Mouse (Mus musculus) MN1 (cell line): ENCODE data around the gene Rbm19.

Experiments
- DNase-seq: peaks from one replicate; pipeline ENCODE4 v3.0.0-alpha.2; 2016; ENCODE audit warnings: low spot score

Rbm19 gene

GRCm38 (mm10) chr5:120165061-120165942 is 49.0 kb downstream of the Rbm19 start:
- no peak for DNase-seq

DNA sequence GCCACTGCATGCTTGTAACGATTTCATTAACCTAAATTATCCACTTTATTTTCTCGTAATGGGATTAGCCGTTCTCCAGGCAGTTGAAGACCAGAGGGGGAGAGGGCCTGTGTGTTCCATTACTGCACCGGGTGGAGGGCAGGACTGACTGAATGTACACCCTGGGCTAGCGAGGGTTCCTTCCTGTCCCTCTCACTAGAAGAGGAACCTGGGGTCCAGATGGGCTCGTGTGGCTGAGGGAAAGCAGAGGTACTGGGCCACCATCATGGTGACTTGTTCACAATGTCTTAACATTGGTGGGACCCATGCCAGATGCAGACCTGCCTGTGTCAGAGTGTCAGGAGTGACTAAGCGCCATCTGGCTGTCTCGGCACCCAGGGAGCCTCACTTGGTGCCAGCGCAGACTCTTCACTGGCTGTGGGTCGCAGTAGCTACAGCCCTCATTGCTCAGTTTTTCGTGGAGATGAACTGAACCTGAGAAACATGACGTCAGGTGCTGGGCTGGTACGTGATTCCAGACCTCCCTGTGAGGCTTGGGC is 51.6 kb downstream of the Rbm19 start:
- DNase-seq: peak; percentile 90

DNA sequence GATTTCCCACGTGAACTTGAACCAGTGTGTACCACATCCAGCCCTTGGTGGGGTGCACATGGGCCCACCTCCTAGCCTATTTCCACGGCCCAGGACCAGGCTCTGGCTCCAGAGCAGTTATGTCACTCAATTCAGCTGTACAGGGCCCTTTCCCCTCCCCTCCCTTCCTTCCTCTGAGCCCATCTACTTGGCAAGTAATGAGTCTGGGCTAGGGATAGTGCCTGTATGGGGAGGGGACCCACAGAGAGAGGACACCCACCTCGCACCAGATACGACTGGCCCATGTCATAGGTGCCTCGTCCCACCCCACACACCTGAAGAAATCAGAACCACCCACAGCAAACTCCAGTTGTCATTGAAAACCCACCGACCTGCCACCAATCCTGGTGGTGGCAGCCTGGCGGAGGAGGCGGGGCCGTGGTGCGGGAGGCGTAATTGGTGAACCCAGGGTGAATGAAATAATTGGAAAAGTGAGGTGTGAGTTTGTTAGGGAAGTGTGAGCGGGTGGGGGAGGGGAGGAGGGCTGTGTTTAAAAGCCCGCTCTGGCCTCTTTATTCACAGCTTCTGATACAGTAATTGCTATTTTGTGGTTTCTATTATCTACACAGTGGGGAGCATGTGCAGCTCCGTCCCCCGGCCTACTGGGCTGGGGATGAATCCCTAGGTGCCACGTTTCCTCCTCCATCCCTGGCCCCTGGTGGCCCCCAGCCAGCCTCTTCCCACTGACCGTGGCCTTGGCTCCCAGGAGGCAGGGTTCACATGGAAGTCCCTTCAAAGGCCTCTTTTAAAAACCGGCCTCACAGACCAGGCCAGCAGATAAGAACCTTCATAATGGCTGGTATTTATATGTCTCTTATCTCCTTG is 55.8 kb downstream of the Rbm19 start:
- DNase-seq: no peak

- DNase-seq: no peak
Observed at GRCm38 (mm10) chr5:120172729-120173101, 56.5 kb downstream of the Rbm19 start.

DNA sequence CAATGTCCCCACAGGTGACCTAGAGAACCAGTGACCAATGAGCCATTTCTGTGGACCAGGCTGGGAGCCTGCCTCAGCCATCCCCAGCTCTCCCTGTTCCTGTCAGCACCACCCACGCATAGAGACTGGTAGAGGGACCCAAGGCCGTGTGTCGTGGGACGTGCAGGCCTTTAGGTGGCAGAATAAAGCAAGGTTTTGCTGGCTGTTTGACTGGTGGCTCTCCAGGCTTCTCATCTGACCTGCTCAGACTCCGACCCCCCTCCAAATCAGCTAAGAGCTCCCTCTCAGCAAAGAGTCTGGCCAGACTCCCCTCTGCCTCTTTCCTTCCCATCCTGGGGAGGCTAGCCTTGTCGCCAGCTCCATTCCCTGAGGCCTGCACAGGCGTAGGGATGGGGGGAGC is 58.1 kb downstream of the Rbm19 start:
- DNase-seq: no peak

DNA sequence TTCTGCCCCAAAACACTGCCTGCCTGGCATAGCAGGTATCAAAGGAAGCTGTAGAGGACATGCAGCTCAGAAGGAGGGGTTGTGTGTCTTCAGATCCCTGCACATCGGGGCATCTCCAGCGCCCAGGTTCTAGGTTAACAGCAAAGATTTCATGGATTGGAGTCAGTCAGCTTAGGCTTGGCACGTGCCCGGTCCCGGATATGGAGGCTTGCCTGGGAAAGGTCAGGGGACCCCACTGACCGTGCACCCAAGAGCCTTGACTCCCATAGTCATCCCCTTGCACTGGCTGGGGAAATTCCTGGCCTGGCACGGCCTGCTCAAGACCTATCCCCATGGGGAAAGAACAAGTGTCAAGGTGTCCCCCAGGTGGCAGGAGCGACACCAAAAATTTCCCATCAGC is 59.0 kb downstream of the Rbm19 start:
- no peak for DNase-seq

- DNase-seq: no peak
Observed at GRCm38 (mm10) chr5:120176246-120177065, 60.2 kb downstream of the Rbm19 start.

DNA sequence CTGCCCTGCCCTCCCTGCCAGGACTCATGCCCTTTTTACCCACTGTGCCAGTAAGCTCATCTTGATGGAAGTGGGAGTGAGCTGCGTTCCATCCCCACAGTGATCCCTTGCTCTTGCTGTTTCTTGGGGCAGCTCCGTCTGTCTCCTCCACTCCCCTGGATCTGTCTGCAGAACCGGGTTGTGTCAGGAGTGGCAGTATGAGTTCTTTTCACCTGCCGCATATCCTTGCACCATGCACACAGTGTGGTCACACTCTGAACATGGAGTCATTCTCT is 60.7 kb downstream of the Rbm19 start:
- no peak for DNase-seq

DNA sequence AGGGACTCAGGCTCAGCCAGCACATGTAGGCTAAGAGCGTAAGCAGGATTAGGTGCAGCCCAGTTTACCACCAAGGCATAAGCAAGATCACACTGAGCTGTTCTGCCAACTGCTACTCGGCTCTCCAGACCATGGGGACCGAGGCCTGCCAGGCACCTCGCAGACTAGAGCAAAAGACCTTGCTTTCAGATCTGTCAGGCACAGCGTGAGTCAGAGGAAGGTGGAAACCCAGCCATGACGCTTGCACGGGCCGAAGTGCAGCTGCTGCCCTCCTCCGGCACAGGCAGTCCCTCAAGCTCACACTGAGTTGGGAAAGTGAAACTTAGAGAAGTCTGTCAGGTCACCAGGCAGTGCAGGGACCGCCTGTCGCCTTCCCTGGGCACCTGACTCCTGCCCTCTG is 63.8 kb downstream of the Rbm19 start:
- no peak for DNase-seq

DNA sequence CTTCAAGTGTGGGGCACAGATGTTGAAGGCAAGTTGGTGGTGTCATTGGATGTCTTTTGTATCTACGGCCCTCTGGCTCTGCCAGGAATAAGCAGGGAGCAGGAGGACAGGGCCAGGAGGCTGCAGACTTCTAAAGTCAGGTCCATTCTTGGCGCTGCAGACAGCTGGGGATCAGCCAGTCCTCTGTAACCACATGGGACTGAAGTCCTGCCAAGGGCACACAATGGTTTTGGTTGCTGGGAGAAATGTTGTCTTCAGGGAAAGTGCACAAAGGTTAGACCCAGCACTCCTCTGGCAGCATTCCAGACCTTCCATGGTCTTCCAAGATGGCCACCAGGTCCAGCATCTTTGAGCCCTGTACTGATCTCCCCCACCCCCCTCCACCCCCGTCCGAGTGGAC is 65.1 kb downstream of the Rbm19 start:
- DNase-seq: no peak

DNA sequence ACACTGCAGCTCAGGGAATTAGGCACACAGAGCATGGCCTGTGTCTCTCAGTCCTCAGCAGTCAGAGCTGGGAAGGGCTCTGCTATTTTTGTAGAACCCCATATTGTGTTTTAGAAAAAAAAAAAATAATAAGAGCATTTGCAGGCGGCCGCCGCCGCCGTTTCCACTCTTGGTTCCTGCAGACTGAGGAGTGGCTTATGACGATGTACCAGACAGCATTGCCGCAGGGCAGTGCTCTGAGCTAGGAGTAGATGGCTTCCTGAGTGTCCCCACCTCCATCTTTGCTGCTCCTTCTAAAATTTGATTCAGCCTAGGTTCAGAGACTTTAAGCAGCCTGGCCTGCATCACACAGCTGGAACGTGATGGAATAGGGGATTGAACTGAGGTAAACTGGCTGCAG is 67.1 kb downstream of the Rbm19 start:
- no peak for DNase-seq

DNA sequence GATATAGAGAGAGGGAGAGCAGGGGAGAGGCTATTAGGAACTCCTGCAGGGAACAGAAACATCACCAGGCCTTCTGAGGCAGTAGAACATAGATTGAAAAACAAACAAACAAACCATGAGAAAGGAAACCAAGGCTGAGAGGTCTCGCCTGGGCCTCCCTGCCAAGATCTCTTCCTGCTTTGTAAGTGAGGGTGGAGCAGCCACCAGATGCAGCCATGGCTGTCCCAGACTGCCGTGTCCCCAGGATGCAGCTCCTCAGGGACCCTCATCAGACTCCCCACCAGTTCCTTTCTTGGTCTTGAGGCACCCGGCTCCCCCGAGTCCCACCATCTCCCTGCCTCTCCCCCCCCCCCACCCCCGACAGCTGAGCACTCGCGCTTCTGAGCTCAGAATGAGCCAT is 67.5 kb downstream of the Rbm19 start:
- no peak for DNase-seq

- no peak for DNase-seq
Observed at GRCm38 (mm10) chr5:120185949-120186348, 69.7 kb downstream of the Rbm19 start.

GRCm38 (mm10) chr5:120188541-120188940 is 72.3 kb downstream of the Rbm19 start:
- DNase-seq: no peak

GRCm38 (mm10) chr5:120190001-120190582 is 73.8 kb downstream of the Rbm19 start:
- no peak for DNase-seq

DNA sequence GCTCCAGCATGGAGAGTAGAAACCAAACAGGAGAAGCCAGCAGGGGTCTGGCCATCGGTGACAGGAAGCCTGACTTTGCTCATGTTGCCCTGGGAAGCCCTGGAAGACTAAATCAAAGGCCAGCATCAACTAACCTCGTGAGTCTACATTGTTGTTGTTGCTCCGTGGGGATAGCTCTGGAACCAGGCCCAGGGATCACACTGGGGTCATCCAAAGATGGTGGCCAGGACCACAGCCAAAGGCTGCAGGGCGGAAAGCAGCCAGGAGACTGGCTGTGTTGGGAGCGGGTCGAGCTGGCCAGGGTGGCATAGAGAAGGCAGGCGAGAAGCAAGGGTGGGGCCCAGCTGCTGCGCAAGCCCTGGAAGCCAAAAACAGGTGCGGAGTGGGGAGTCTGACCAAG is 75.4 kb downstream of the Rbm19 start:
- no peak for DNase-seq

GRCm38 (mm10) chr5:120194309-120194941 is 78.2 kb downstream of the Rbm19 start:
- no peak for DNase-seq

DNA sequence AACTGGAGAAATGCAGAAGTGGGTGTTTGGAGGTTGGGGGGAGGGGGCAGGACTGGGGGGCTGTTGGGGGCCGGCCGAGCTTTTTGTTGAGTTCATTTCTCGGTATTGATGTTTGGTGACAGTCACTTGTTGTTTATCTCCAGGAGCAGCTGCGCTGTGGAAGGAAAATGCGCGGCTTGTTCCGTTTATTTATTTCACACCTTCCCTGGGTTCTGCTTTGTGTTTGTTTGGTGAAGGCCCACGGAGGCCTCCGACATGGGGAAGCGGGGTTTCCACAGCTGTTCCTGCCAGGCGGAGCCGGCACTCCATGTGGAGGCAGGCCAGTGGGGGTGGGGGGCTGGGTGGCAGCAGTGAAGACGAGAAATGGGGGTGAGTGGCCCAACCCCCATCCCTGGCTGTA is 78.7 kb downstream of the Rbm19 start:
- no peak for DNase-seq

DNA sequence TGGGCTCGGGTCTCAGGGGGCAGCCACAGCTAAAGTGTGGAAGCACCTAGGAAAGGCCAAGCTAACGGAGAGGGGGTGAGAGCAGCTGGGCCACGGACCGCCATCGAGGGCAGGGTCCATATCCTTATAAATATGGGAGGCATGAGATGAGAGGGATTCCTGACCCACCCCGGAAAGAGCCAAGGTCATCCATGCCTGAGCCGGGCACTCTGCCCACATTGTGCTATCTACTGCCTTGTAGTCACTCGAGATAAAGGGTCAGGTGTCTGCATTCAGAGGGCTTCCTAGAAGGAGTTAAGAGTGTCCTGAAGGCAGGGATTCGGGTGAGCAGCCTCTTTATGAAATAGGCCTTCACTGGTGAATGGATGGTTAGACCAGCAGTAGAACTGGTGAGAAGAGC is 80.6 kb downstream of the Rbm19 start:
- DNase-seq: no peak

DNA sequence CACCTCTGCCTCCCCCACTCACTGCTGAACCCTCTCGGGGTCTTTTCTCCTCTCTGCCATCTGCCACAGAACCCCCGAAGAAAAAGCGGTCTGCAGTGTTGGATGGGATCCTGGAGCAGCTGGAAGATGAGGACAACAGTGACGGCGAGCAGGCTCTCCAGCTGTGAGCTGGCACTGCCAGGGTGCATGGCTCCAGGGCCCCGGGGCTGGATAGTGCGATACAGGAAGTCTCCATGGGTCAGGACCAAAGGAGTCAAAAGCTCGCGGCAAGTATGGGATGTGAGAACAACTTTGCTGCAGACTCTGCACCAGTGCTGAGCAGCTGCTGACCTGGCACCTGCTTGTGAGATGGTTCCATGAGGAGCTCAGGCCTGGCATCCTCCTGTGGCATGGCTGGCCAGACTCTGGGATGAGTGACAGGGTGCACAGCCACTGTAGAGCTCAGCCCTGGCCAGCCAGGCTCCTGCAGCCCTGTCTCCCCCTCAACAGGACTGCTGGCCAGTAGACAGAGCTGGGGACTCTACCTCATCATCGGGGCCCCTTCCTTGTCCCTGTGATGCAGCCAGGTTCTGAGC is 81.6 kb downstream of the Rbm19 start:
- no peak for DNase-seq

DNA sequence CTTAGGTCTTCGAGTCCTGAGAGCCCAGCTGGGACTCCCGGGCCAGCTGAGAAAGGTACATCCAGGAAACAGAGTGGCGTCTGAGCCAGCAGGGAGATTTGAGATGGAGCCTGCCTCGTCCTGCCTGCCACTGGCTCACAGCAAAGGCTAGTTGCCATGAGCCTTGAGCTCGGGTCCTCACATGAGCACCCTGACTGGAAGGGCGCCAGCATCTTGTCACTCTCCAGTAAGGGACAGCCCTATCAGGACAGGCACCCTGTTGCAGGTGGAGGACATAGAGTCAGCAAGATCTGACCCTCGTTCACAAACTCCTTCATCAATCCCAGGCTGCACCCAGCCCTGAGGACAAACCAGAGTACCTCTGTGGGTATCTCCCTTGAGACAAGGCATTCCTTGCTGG is 83.6 kb downstream of the Rbm19 start:
- no peak for DNase-seq
